17 mouse cellular contexts compared by ENCODE assay signal in the genomic region with DNA sequence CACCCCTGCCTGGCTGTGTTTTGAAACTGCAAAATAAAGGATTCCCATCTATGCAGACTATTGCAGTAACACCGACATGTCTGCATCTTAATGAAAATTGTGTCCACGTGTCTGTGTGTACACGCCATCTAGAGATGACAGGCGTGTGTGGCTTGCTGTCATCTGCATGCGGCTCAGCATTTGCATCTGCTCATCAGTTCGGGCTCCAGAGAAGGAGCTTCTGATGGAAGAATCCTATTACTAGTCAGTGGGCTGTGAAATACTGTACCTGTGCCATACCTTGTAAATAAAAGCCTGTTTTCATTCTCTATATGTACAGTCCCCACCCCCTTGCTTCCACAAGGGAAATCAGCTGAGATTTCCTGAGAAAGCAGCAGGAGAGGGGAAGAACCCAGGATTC.
DNase-seq lines count a peak whose midpoint lies in the region; ATAC-seq and TF ChIP-seq lines count a peak whose summit lies in the region.
"Had no signal": no experiment of that assay in that cellular context is flagged by ENCODE, and none has a peak within 500 bp of the region (broad histone marks: within the 10 kb centered on the region; RNA-seq: fewer than 3 reads in every experiment).

No protein-coding gene starts in this region.

- peak; percentile 40; the same call in 1 of the 2 replicates for ATAC-seq in hindbrain, embryonic 16.5 days
- ATAC-seq in hindbrain, embryonic 11.5 days (ENCODE audit: low FRiP score), result no peak
- ATAC-seq in midbrain, embryonic 15.5 days (replicated peaks), result no peak
- ATAC-seq: activated CD4-positive, CD25-positive, alpha-beta regulatory T cell, adult 4 months; Patski had no signal

- no peak for TF ChIP-seq EP300 in heart, adult 2 months (IDR thresholded peaks at IDR 0.05; ENCODE audit: insufficient read depth, low read depth, low read length)

- H3K4me1 ChIP-seq in heart, adult 2 months (ENCODE audit: control insufficient read depth, insufficient read depth, low read length), result no peaks in the 10 kb centered on the region
- H3K4me1 ChIP-seq in hindbrain, embryonic 16.5 days (ENCODE audit: control insufficient read depth, insufficient read depth, low read depth, low read length), result peaks cover 2% of the 10 kb centered on the region; the same call in 1 of the 2 replicates
- H3K4me1 ChIP-seq in hindbrain, embryonic 11.5 days (replicated peaks; ENCODE audit: control insufficient read depth, insufficient read depth, low read length), result no peaks in the 10 kb centered on the region
- peaks cover 12% of the 10 kb centered on the region for H3K4me1 ChIP-seq in midbrain, embryonic 15.5 days

- intact Hi-C loops in heart, adult 2 months (cut with DNase I), result no loop called here

- no peaks in the 10 kb centered on the region for H3K79me2 ChIP-seq in heart, adult 2 months (replicated peaks; ENCODE audit: control insufficient read depth, insufficient read depth, low read length)

- no peak for TF ChIP-seq POLR2A in heart, adult 2 months (IDR thresholded peaks at IDR 0.05; ENCODE audit: insufficient read depth, low read depth, low read length)

- no peaks in the 10 kb centered on the region for H3K27me3 ChIP-seq in heart, adult 2 months (ENCODE audit: control insufficient read depth, insufficient read depth, low read length)
- no peaks in the 10 kb centered on the region for H3K27me3 ChIP-seq in hindbrain, embryonic 16.5 days (replicated peaks; ENCODE audit: control insufficient read depth, insufficient read depth, low read length)
- H3K27me3 ChIP-seq in hindbrain, embryonic 11.5 days (ENCODE audit: control insufficient read depth, insufficient read depth, low read length), result no peaks in the 10 kb centered on the region
- H3K27me3 ChIP-seq in midbrain, embryonic 15.5 days (replicated peaks), result no peaks in the 10 kb centered on the region
- H3K27me3 ChIP-seq: embryonic facial prominence, embryonic 12.5 days; heart, embryonic 15.5 days; Patski had no signal

- H3K27ac ChIP-seq in heart, adult 2 months, result no peak overlapping the region
- no peak overlapping the region for H3K27ac ChIP-seq in hindbrain, embryonic 16.5 days (ENCODE audit: low read depth, low read length)
- H3K27ac ChIP-seq in hindbrain, embryonic 11.5 days (ENCODE audit: low read depth, low read length), result no peak overlapping the region
- 0 out of 2 replicates have a peak overlapping the region, but pooled peaks have one; percentile 20 for H3K27ac ChIP-seq in midbrain, embryonic 15.5 days
- H3K27ac ChIP-seq: embryonic facial prominence, embryonic 12.5 days; heart, embryonic 15.5 days had no signal

- no peak for TF ChIP-seq CTCF in heart, adult 2 months (IDR thresholded peaks at IDR 0.05)

- DNase-seq in heart, adult 11 months, result peak; percentile 52
- DNase-seq in heart, adult 2 months, result no peak
- no peak for DNase-seq in hindbrain, embryonic 11.5 days (ENCODE audit: low spot score)
- peak; percentile 15 for DNase-seq in brain, adult 2 months (ENCODE audit: low read depth, low spot score)
- DNase-seq in cerebellum, postnatal 36 days, result no peak
- DNase-seq: cerebellum, adult 2 months; gastrocnemius, postnatal 14 days; heart, postnatal 14 days; kidney, adult 11 months; kidney, adult 9 months had no signal

- no peak overlapping the region for H3K9ac ChIP-seq in heart, adult 2 months (ENCODE audit: low read depth, low read length)
- no peak overlapping the region for H3K9ac ChIP-seq in hindbrain, embryonic 16.5 days (ENCODE audit: low read depth, low read length)
- no peak overlapping the region for H3K9ac ChIP-seq in hindbrain, embryonic 11.5 days (ENCODE audit: low read depth, low read length)
- no peak overlapping the region for H3K9ac ChIP-seq in midbrain, embryonic 15.5 days
- H3K9ac ChIP-seq: embryonic facial prominence, embryonic 12.5 days; heart, embryonic 15.5 days had no signal

- WGBS in heart, adult 2 months, result 58% methylated on average over 6 of the region's 6 CpGs
- WGBS in hindbrain, embryonic 16.5 days, result 51% methylated on average over 6 of the region's 6 CpGs
- 70% methylated on average over 6 of the region's 6 CpGs for WGBS in hindbrain, embryonic 11.5 days
- 56% methylated on average over 6 of the region's 6 CpGs for WGBS in midbrain, embryonic 15.5 days

- H3K4me3 ChIP-seq in heart, adult 2 months, result no peak overlapping the region
- H3K4me3 ChIP-seq in hindbrain, embryonic 16.5 days (ENCODE audit: low read length), result no peak overlapping the region
- no peak overlapping the region for H3K4me3 ChIP-seq in hindbrain, embryonic 11.5 days (ENCODE audit: low read depth, low read length)
- no peak overlapping the region for H3K4me3 ChIP-seq in midbrain, embryonic 15.5 days
- H3K4me3 ChIP-seq: embryonic facial prominence, embryonic 12.5 days; heart, embryonic 15.5 days had no signal

- no peaks in the 10 kb centered on the region for H3K9me3 ChIP-seq in hindbrain, embryonic 16.5 days (ENCODE audit: control insufficient read depth, low read length)
- H3K9me3 ChIP-seq in hindbrain, embryonic 11.5 days (ENCODE audit: control insufficient read depth, low read length), result no peaks in the 10 kb centered on the region
- H3K9me3 ChIP-seq in midbrain, embryonic 15.5 days, result no peaks in the 10 kb centered on the region
- H3K9me3 ChIP-seq: embryonic facial prominence, embryonic 12.5 days; heart, embryonic 15.5 days had no signal

- H3K36me3 ChIP-seq in heart, adult 2 months (ENCODE audit: control insufficient read depth, insufficient read depth, low read length), result no peaks in the 10 kb centered on the region
- no peaks in the 10 kb centered on the region for H3K36me3 ChIP-seq in hindbrain, embryonic 16.5 days (ENCODE audit: control insufficient read depth, insufficient read depth, low read length)
- no peaks in the 10 kb centered on the region for H3K36me3 ChIP-seq in hindbrain, embryonic 11.5 days (ENCODE audit: control insufficient read depth, insufficient read depth, low read length)
- no peaks in the 10 kb centered on the region for H3K36me3 ChIP-seq in midbrain, embryonic 15.5 days (replicated peaks)
- H3K36me3 ChIP-seq: embryonic facial prominence, embryonic 12.5 days; heart, embryonic 15.5 days had no signal

- H3K4me2 ChIP-seq in hindbrain, embryonic 16.5 days (ENCODE audit: low read length), result no peak overlapping the region
- H3K4me2 ChIP-seq in hindbrain, embryonic 11.5 days (replicated peaks; ENCODE audit: low read depth, low read length), result no peak overlapping the region
- no peak overlapping the region for H3K4me2 ChIP-seq in midbrain, embryonic 15.5 days
- H3K4me2 ChIP-seq: embryonic facial prominence, embryonic 12.5 days; heart, embryonic 11.5 days; heart, embryonic 15.5 days had no signal

Comparison
In these comparisons a context has a peak if more than half of its experiments do, and no peak if none do; other contexts are left out.
1. DNase-seq: peak in heart, adult 11 months (single experiment) and brain, adult 2 months (single experiment); none in heart, adult 2 months (0 of 2), hindbrain, embryonic 11.5 days (single experiment) and cerebellum, postnatal 36 days (0 of 2).